Mouse (Mus musculus): ENCODE data around the gene Olfr532.

GRCm38 (mm10) chr7:140443141-140443540 lies 21.7 kb upstream of the Olfr532 start:
- TF ChIP-seq GATA1 (IDR thresholded peaks at IDR 0.05; ENCODE audit: low read length) = no peak
- no peak for TF ChIP-seq TAL1 (IDR thresholded peaks at IDR 0.05; ENCODE audit: low read length)

Measured in erythroblast, embryonic 14.5 days (primary cell).